Mouse (Mus musculus) testis, adult 2 months (tissue): ENCODE results near the gene Tmem219. TPM values are rescaled to one million over a fixed set of nuclear protein-coding genes. Genes with fewer than 3 reads are reported as not detected.

Source experiments
- H3K27ac ChIP-seq: fragments of 200-500 bp; 2 replicates; pipeline ENCODE4 v1.5.1; 2012; ENCODE audit warnings: low read depth, low read length; ENCODE audit not compliant: control insufficient read depth, insufficient read depth
- H3K27me3 ChIP-seq: fragments of 200-500 bp; 2 replicates; pipeline ENCODE4 v1.6.1; 2012; ENCODE audit warnings: mild to moderate bottlenecking, low read length, moderate library complexity; ENCODE audit not compliant: control insufficient read depth, insufficient read depth
- H3K36me3 ChIP-seq: fragments of 200-500 bp; 2 replicates; pipeline ENCODE4 v1.6.1; 2012; ENCODE audit warnings: mild to moderate bottlenecking, low read length; ENCODE audit not compliant: control insufficient read depth, insufficient read depth
- H3K4me1 ChIP-seq: fragments of 200-500 bp; 2 replicates; pipeline ENCODE4 v1.6.1; 2012; ENCODE audit warnings: low read length; ENCODE audit not compliant: control insufficient read depth, insufficient read depth
- H3K4me3 ChIP-seq: fragments of 200-500 bp; 2 replicates; pipeline ENCODE4 v1.5.1; 2012; ENCODE audit warnings: low read depth, mild to moderate bottlenecking, low read length, moderate library complexity, mixed read lengths; ENCODE audit not compliant: control insufficient read depth
- CTCF ChIP-seq: fragments of 200-500 bp; IDR thresholded peaks from 2 replicates; pipeline ENCODE4 v1.5.1; 2012; ENCODE audit warnings: low read depth, mild to moderate bottlenecking, inconsistent platforms, low read length, moderate library complexity; ENCODE audit not compliant: control insufficient read depth, insufficient read depth, insufficient replicate concordance
- POLR2A ChIP-seq: fragments of 200-500 bp; IDR thresholded peaks from 2 replicates; pipeline ENCODE4 v1.6.1; 2012; ENCODE audit warnings: low read depth, mild to moderate bottlenecking, inconsistent platforms, low read length, moderate library complexity; ENCODE audit not compliant: control insufficient read depth
- polyA plus RNA-seq: library from polyadenylated mRNA; depleted of rRNA; stranded (reverse); fragments of >200 nt; gene quantifications from 2 replicates; pipeline ENCODE4 v1.2.3, GENCODE M21; 2012

The Tmem219 gene
- polyA plus RNA-seq, 1 experiment: 70.3 TPM

GRCm38 (mm10) chr7:126883731-126884181 lies 39.0 kb downstream of the Tmem219 start:
- TF ChIP-seq CTCF (no peak), POLR2A (no peak)
- Histone ChIP-seq H3K36me3 (peaks cover 1% of the 10 kb centered on the region), H3K27me3 (no peaks in the 10 kb centered on the region), H3K4me1 (peaks cover 5% of the 10 kb centered on the region; the same call in 1 of the 2 replicates), H3K27ac (peak overlapping the region; percentile 92), H3K4me3 (peak overlapping the region; percentile 91)

GRCm38 (mm10) chr7:126881040-126881439 lies 41.7 kb downstream of the Tmem219 start:
- Histone ChIP-seq H3K27me3 (no peaks in the 10 kb centered on the region), H3K27ac (no peak overlapping the region), H3K4me3 (no peak overlapping the region), H3K36me3 (peaks cover 5% of the 10 kb centered on the region), H3K4me1 (peaks cover 5% of the 10 kb centered on the region; the same call in 1 of the 2 replicates)
- TF ChIP-seq POLR2A (no peak), CTCF (no peak)

DNA sequence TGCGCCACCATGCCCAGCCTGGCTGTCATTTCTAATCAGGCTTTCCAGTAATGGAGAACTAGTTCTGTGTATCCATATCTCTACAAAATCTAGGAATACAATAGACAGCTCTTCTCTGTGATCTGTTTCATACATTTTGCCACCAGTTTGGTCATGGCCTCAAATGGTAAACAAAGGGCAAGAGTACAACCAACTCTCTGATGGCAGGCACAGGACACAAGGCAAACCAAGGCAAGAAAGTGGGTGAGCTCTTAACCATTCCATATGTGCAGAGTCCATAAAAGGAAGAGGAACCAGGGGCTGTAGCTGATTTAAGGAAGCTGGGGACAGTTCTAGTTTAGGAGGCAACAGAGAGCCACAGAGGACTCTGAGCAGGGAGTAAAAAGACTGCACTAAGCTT lies 45.5 kb downstream of the Tmem219 start:
- no peaks in the 10 kb centered on the region for H3K4me1 ChIP-seq
- H3K36me3 ChIP-seq: peaks cover 9% of the 10 kb centered on the region
- TF ChIP-seq POLR2A (no peak), CTCF (no peak)
- H3K27me3 ChIP-seq: no peaks in the 10 kb centered on the region
- H3K27ac ChIP-seq: no peak overlapping the region
- no peak overlapping the region for H3K4me3 ChIP-seq

DNA sequence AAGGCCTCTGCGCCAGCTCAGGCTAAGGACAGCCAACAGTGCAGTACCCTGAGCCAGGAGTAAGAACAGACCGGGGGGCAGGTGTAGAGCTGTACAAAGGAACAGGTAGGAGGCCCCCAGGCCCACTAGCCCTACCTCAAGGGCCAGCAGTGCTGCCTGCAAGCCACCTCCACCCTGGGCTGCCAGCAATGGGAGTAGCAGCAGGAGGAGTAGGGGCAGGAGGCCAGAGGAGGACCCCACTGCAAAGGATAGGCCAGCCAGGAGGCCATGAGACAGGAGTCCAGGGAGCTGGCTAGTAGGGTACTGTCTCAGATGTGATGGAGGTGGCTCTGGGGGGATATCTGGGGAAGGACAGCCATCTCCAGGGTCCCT lies 52.2 kb downstream of the Tmem219 start:
- H3K27ac ChIP-seq: no peak overlapping the region
- no peak overlapping the region for H3K4me3 ChIP-seq
- peaks cover 3% of the 10 kb centered on the region for H3K36me3 ChIP-seq
- no peak for TF ChIP-seq CTCF
- TF ChIP-seq POLR2A: no peak
- no peaks in the 10 kb centered on the region for H3K4me1 ChIP-seq
- no peaks in the 10 kb centered on the region for H3K27me3 ChIP-seq

DNA sequence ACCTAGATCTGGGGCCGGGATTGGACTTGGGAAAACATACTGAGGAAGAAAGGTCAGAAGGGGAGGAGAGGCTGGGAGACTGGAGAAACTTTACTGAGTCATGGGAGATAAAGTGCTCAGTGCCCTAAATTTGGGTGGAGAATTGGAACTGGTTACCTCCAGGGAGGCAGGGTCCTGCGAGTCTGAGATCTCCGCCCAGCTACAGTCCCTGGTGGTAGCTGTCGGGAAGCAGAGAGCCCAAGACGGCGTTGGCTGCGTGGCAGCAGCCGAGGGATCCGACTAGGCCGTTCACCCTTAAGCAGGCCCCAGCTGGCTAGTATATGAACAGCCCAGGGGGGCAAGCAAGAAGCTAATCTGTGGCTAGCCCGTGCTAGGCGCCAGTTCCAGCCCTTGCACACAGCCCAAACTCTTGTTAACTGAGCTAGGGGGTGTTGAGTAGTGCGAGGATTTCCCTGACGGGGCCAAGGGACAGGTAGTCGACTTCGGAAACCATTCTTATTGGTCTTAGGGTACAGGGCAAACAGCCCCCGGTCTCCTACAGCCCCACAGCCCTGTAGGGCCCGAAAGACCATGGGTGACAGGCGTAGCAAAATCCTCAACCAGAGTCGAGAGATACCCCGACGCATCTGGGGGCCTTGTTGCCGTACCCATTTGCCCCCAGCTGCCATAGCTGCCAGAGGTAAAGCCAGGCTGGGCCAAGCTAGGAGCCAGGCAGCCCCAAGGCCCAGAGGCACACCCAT lies 52.8 kb downstream of the Tmem219 start:
- no peaks in the 10 kb centered on the region for H3K4me1 ChIP-seq
- no peak for TF ChIP-seq POLR2A
- no peak for TF ChIP-seq CTCF
- H3K27ac ChIP-seq: no peak overlapping the region
- no peaks in the 10 kb centered on the region for H3K27me3 ChIP-seq
- peaks cover 3% of the 10 kb centered on the region for H3K36me3 ChIP-seq
- H3K4me3 ChIP-seq: no peak overlapping the region

GRCm38 (mm10) chr7:126868003-126868402 lies 54.7 kb downstream of the Tmem219 start:
- H3K27me3 ChIP-seq: no peaks in the 10 kb centered on the region
- peaks cover 8% of the 10 kb centered on the region for H3K36me3 ChIP-seq
- H3K27ac ChIP-seq: no peak overlapping the region
- H3K4me3 ChIP-seq: no peak overlapping the region
- TF ChIP-seq POLR2A (no peak), CTCF (no peak)
- no peaks in the 10 kb centered on the region; the same call in 1 of the 2 replicates for H3K4me1 ChIP-seq

DNA sequence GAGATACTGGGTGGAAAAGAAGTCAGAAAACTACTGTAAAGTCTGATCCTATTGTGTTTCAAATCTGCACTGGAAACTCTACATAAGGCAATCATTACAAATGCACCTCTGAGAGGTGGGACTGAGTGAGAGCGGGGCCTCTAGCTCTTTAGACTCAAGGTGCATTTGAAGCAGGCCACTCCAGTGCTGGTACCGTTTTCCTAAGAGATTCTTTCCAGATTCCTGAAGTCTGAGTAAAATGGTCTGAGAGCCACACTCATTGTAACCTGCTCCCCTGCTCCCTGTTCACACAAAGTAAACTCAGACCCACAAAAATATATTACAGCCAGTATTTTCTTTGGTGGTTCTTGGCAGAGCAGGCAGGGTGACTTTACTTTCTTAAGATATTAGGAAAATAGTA lies 55.2 kb downstream of the Tmem219 start:
- Histone ChIP-seq H3K27ac (no peak overlapping the region), H3K4me1 (no peaks in the 10 kb centered on the region; the same call in none of the 2 replicates), H3K27me3 (no peaks in the 10 kb centered on the region), H3K36me3 (peaks cover 8% of the 10 kb centered on the region), H3K4me3 (no peak overlapping the region)
- TF ChIP-seq CTCF: no peak
- TF ChIP-seq POLR2A: no peak

DNA sequence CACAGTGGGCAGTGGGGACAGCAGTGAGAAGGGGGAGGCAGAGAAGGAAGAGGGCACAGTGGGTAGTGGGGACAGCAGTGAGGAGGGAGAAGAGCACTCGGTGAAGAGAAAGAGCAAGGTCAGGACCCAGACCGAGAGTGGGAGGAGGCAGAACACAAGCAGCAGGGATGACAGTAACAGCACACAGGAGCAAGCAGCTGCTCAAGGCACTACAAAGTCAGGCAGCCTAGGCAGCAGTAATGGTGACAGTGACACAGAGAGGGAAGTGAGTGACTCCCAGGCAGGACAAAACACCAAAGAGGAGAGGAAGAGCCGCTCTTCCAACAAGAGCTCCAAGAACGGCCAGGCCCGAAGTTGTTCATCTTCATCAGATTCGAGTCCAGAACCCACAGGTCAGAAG lies 58.9 kb downstream of the Tmem219 start:
- Histone ChIP-seq H3K27ac (no peak overlapping the region), H3K36me3 (peaks cover 7% of the 10 kb centered on the region), H3K27me3 (no peaks in the 10 kb centered on the region), H3K4me1 (no peaks in the 10 kb centered on the region; the same call in none of the 2 replicates), H3K4me3 (peak overlapping the region; percentile 94)
- TF ChIP-seq POLR2A (no peak), CTCF (no peak)
